Mouse (Mus musculus) ES-E14 (cell line): ENCODE measurements at regions not wholly inside any gene's neighbourhood (a gene's known extent, or its start where the extent isn't known, plus 50 kb on each side); places are given as distances from the start of the nearest gene placed in this dataset.

ENCODE experiments used
- CHD2 ChIP-seq: IDR thresholded peaks from 2 replicates; pipeline ENCODE4 v1.6.1; 2014; ENCODE audit warnings: mild to moderate bottlenecking, low read depth, low read length, inconsistent platforms
- HCFC1 ChIP-seq: IDR thresholded peaks from 2 replicates; pipeline ENCODE4 v1.6.1; 2012; ENCODE audit warnings: low read length, inconsistent platforms, borderline replicate concordance; ENCODE audit not compliant: insufficient read depth
- MAFK ChIP-seq: IDR thresholded peaks from 2 replicates; pipeline ENCODE4 v1.6.1; 2014; ENCODE audit warnings: mild to moderate bottlenecking, low read depth, low read length, inconsistent platforms; ENCODE audit not compliant: insufficient read depth
- ZC3H11A ChIP-seq: IDR thresholded peaks from 2 replicates; pipeline ENCODE4 v1.6.1; 2012; ENCODE audit warnings: low read depth, mild to moderate bottlenecking, inconsistent platforms, low read length, borderline replicate concordance

GRCm38 (mm10) chr15:94082369-94082768 lies 382.8 kb downstream of the Adamts20 start:
- TF ChIP-seq HCFC1 (no peak), MAFK (no peak), ZC3H11A (no peak), CHD2 (no peak)
